Mouse (Mus musculus): ENCODE measurements at regions not wholly inside any gene's neighbourhood (a gene's known extent, or its start where the extent isn't known, plus 50 kb on each side); places are given as distances from the start of the nearest gene placed in this dataset.

GRCm38 (mm10) chr10:118558848-118559247 is 118.0 kb downstream of the Ifng start:
- TF ChIP-seq HCFC1 (IDR thresholded peaks at IDR 0.05; ENCODE audit: borderline replicate concordance, insufficient read depth, low read length) (no peak), ZNF384 (IDR thresholded peaks at IDR 0.05; ENCODE audit: low read depth, low read length) (no peak)

All from ES-E14 (cell line).